Mouse (Mus musculus): ENCODE measurements at regions not wholly inside any gene's neighbourhood (a gene's known extent, or its start where the extent isn't known, plus 50 kb on each side); places are given as distances from the start of the nearest gene placed in this dataset.

DNA sequence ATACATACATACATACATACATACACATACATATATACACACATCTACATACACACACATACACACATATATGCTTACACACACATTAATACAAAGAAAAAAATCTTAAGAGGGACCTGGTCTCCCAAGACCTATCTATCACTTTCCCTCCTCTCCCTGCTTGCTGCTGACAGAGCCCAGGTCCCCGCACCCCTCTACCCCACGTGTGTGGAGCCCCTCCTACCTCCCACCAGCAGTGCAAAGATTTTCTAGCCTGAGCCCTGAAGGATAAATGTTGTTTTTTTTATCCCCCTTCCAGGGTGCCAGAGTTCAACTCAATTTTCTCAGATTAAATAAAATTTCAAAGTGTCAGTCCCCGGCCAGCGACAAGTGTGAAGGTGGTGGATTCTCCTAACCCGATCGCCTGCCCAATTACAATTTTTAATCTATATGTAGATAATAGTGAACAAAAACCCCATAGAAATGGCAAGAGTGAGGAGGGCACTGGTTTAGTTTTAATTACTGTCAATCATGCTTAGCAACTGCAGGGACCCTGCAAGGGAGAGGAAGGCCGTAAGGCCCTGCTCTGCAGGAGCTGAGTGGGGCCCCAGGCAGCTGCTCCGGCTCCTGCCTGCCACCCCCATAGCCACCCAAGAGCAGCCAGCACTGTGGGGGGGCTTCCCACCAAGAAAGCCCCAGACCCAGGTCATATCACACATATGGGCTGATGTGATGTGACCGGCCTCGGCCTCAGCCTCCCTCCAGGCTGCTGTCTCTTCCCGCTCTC, 85.7 kb downstream of the Cryba4 start:
- TF ChIP-seq CTCF (IDR thresholded peaks at IDR 0.05) (no peak), EP300 (IDR thresholded peaks at IDR 0.05) (no peak)
